Mouse (Mus musculus) thymus, adult 2 months (tissue): Measurements from ENCODE around the gene Col24a1.

Source experiments
- CTCF ChIP-seq: fragments of 200-500 bp; IDR thresholded peaks from 2 replicates; pipeline ENCODE4 v1.5.1; 2012; ENCODE audit warnings: mild to moderate bottlenecking, control low read depth, low read length, moderate library complexity, borderline replicate concordance; ENCODE audit not compliant: control insufficient read depth, poor library complexity, insufficient read depth; ENCODE audit errors: extremely low read depth
- POLR2A ChIP-seq: fragments of 200-500 bp; IDR thresholded peaks from 2 replicates; pipeline ENCODE4 v1.6.1; 2012; ENCODE audit warnings: mild to moderate bottlenecking, low read length, control low read depth, moderate library complexity; ENCODE audit not compliant: control insufficient read depth, poor library complexity, insufficient read depth; ENCODE audit errors: extremely low read depth

- TF ChIP-seq CTCF = no peak
- TF ChIP-seq POLR2A = no peak
These were observed 148.7 kb downstream of the Col24a1 start for GRCm38 (mm10) chr3:145440993-145441392.
